Mouse (Mus musculus) cerebellum, postnatal 25 days (tissue): ENCODE data around the gene Cr1l.

Experiments
- DNase-seq, 2 experiments: peaks; one replicate each; pipeline ENCODE4 v3.0.0; 2021; ENCODE audit warnings: mixed read lengths in 2 of 2

The Cr1l gene

GRCm38 (mm10) chr1:195130953-195131674, at the start of gene Cr1l:
TSS of gene Cr1l (minus strand) at chr1:195131586.
- peak; percentile 86 to 87 for DNase-seq

GRCm38 (mm10) chr1:195175980-195176931, 44.9 kb upstream of the Cr1l start, which contains the start of gene Cr2:
TSS of gene Cr2 (minus strand) at chr1:195176716.
- peak; percentile 13 to 34 for DNase-seq

GRCm38 (mm10) chr1:195164996-195165755, 33.8 kb upstream of the Cr1l start:
- no peak for DNase-seq

- no peak for DNase-seq
Measured at GRCm38 (mm10) chr1:195132070-195132469, 684 bp upstream of the Cr1l start.

GRCm38 (mm10) chr1:195131675-195132015, 259 bp upstream of the Cr1l start:
- no peak for DNase-seq

GRCm38 (mm10) chr1:195130479-195130878, 907 bp downstream of the Cr1l start:
- DNase-seq: no peak

- DNase-seq: no peak
Measured at GRCm38 (mm10) chr1:195129867-195130266, 1.5 kb downstream of the Cr1l start.

GRCm38 (mm10) chr1:195114414-195114813, 17.0 kb downstream of the Cr1l start:
- no peak for DNase-seq

- DNase-seq: no peak
Measured at GRCm38 (mm10) chr1:195113621-195114020, 17.8 kb downstream of the Cr1l start.

GRCm38 (mm10) chr1:195100693-195101092, 30.7 kb downstream of the Cr1l start:
- no peak for DNase-seq

- no peak for DNase-seq
Measured at GRCm38 (mm10) chr1:195098004-195098403, 33.4 kb downstream of the Cr1l start.

- DNase-seq: peak; percentile 23 to 60
Measured at GRCm38 (mm10) chr1:195092220-195092720, 39.1 kb downstream of the Cr1l start, which contains the start of gene Cd46. TSS of gene Cd46 (minus strand) at chr1:195092249.

GRCm38 (mm10) chr1:195091699-195092219, 39.6 kb downstream of the Cr1l start:
- DNase-seq: no peak

GRCm38 (mm10) chr1:195082142-195082541, 49.2 kb downstream of the Cr1l start:
- no peak for DNase-seq
